Comparison of ENCODE assay signal across 8 mouse cellular contexts in genomic region chr7:44850789-44851624, GRCm38 (mm10). TPM values are rescaled to one million over a fixed set of nuclear protein-coding genes. Genes with fewer than 3 reads are reported as not detected.
DNase-seq lines count a peak whose midpoint lies in the region; ATAC-seq and TF ChIP-seq lines count a peak whose summit lies in the region.

No protein-coding gene starts in this region.

- DNase-seq in heart, adult 8-10 months (ENCODE audit: low spot score), result no peak
- no peak for DNase-seq in G1E (ENCODE audit: low spot score)
- no peak for DNase-seq in forebrain, postnatal 0 days
- no peak for DNase-seq in midbrain, embryonic 10.5 days (ENCODE audit: low spot score)
- DNase-seq in thymus, postnatal 36 days, result no peak
- DNase-seq in adrenal gland, adult 18-20 months (ENCODE audit: low spot score in 2 of 2), result no peak
- no peak for DNase-seq in kidney, adult 9 months

- peak overlapping the region; percentile 91 for H3K4me3 ChIP-seq in heart, embryonic 12.5 days
- H3K4me3 ChIP-seq in G1E (ENCODE audit: low read depth, low read length), result peak overlapping the region; percentile 95
- H3K4me3 ChIP-seq in forebrain, postnatal 0 days (ENCODE audit: low read depth, low read length), result peak overlapping the region; percentile 66
- H3K4me3 ChIP-seq in midbrain, embryonic 10.5 days, result peak overlapping the region; percentile 85

- H3K9ac ChIP-seq in heart, embryonic 12.5 days, result peak overlapping the region; percentile 94
- H3K9ac ChIP-seq in forebrain, postnatal 0 days, result peak overlapping the region; percentile 75

- no peak for ATAC-seq in heart, embryonic 12.5 days (ENCODE audit: insufficient number of reproducible peaks, low FRiP score)
- ATAC-seq in G1E (ENCODE audit: extremely low read depth, insufficient number of reproducible peaks, low FRiP score, poor library complexity, severe bottlenecking), result no peak
- no peak for ATAC-seq in forebrain, postnatal 0 days

- 77% methylated on average over 8 of the region's 8 CpGs for WGBS in heart, embryonic 12.5 days
- WGBS in forebrain, postnatal 0 days, result 82% methylated on average over 8 of the region's 8 CpGs
- 84% methylated on average over 8 of the region's 8 CpGs for WGBS in midbrain, embryonic 10.5 days

- peak overlapping the region; percentile 94 for H3K4me2 ChIP-seq in heart, embryonic 12.5 days
- peak overlapping the region; percentile 69 for H3K4me2 ChIP-seq in forebrain, postnatal 0 days (ENCODE audit: low read depth)

- no peaks in the 10 kb centered on the region for H3K27me3 ChIP-seq in heart, embryonic 12.5 days (replicated peaks)
- no peaks in the 10 kb centered on the region for H3K27me3 ChIP-seq in G1E (ENCODE audit: insufficient read depth, low read length)
- no peaks in the 10 kb centered on the region for H3K27me3 ChIP-seq in forebrain, postnatal 0 days (ENCODE audit: insufficient read depth, low read length)
- H3K27me3 ChIP-seq in midbrain, embryonic 10.5 days (ENCODE audit: low read depth, poor library complexity, severe bottlenecking), result no peaks in the 10 kb centered on the region

- H3K36me3 ChIP-seq in heart, embryonic 12.5 days, result peaks cover 31% of the 10 kb centered on the region
- peaks cover 75% of the 10 kb centered on the region for H3K36me3 ChIP-seq in G1E (replicated peaks)
- peaks cover 17% of the 10 kb centered on the region for H3K36me3 ChIP-seq in forebrain, postnatal 0 days (ENCODE audit: insufficient read depth)
- peaks cover 31% of the 10 kb centered on the region for H3K36me3 ChIP-seq in midbrain, embryonic 10.5 days

- H3K9me3 ChIP-seq in heart, embryonic 12.5 days (replicated peaks), result no peaks in the 10 kb centered on the region
- peaks cover 11% of the 10 kb centered on the region for H3K9me3 ChIP-seq in G1E (replicated peaks)
- no peaks in the 10 kb centered on the region for H3K9me3 ChIP-seq in forebrain, postnatal 0 days (ENCODE audit: low read length)
- H3K9me3 ChIP-seq in midbrain, embryonic 10.5 days (replicated peaks), result no peaks in the 10 kb centered on the region

- no peak for TF ChIP-seq CTCF in G1E (IDR thresholded peaks at IDR 0.05; ENCODE audit: low read depth, low read length)
- TF ChIP-seq CTCF in forebrain, postnatal 0 days (IDR thresholded peaks at IDR 0.05; ENCODE audit: low read depth), result no peak

- peak overlapping the region; percentile 98 for H3K27ac ChIP-seq in heart, embryonic 12.5 days (ENCODE audit: poor library complexity, severe bottlenecking)
- peak overlapping the region; percentile 98 for H3K27ac ChIP-seq in forebrain, postnatal 0 days (ENCODE audit: low read depth, low read length)
- H3K27ac ChIP-seq in midbrain, embryonic 10.5 days (replicated peaks), result peak overlapping the region; percentile 97

- H3K4me1 ChIP-seq in heart, embryonic 12.5 days (replicated peaks), result peaks cover 61% of the 10 kb centered on the region
- peaks cover 77% of the 10 kb centered on the region for H3K4me1 ChIP-seq in G1E (ENCODE audit: insufficient read depth, low read depth, low read length)
- peaks cover 10% of the 10 kb centered on the region; the same call in 1 of the 2 replicates for H3K4me1 ChIP-seq in forebrain, postnatal 0 days (ENCODE audit: insufficient read depth)
- H3K4me1 ChIP-seq in midbrain, embryonic 10.5 days, result peaks cover 65% of the 10 kb centered on the region

RNA-seq across cellular contexts. Expression of gene Tbc1d17, which starts 2.1 kb away (rescaled TPM):
- 60.0 and 61.2 TPM in 2 replicates for polyA plus RNA-seq in heart, embryonic 12.5 days (2016; fragmentation: Nextera tagmentation; extraction: Ambion mirVana)
- 10 to 100 TPM; 40.7 to 59.5 (median 51.5) TPM for total RNA-seq in heart, adult 8-10 months (2022)
- 32.3 and 33.5 TPM in 2 replicates for total RNA-seq in G1E (2014; fragmentation: Nextera tagmentation)
- 25.7 and 33.5 TPM in 2 replicates for total RNA-seq in G1E (2017)
- 65.4 and 75.7 TPM in 2 replicates for polyA plus RNA-seq in G1E (2012)
- 71.9 and 378 TPM in 2 replicates for total RNA-seq in forebrain, postnatal 0 days (2014; rRNA removed)
- polyA plus RNA-seq in forebrain, postnatal 0 days (2015; fragmentation: Nextera tagmentation; extraction: Ambion mirVana), result 87.8 and 115 TPM in 2 replicates
- polyA plus RNA-seq in midbrain, embryonic 10.5 days (2016; fragmentation: Nextera tagmentation; extraction: Ambion mirVana), result 77.8 and 89.4 TPM in 2 replicates
- total RNA-seq in adrenal gland, adult 18-20 months (2021), result 10 to 100 TPM; 48.1 to 60.2 TPM

RNA-seq across cellular contexts. Expression of gene Akt1s1, which starts 2.2 kb away (rescaled TPM):
- 105 and 108 TPM in 2 replicates for polyA plus RNA-seq in heart, embryonic 12.5 days (2016; fragmentation: Nextera tagmentation; extraction: Ambion mirVana)
- total RNA-seq in heart, adult 8-10 months (2022), result 10 to 100 TPM; 64.3 to 76.2 (median 70.5) TPM
- total RNA-seq in G1E (2014; fragmentation: Nextera tagmentation) (13.3 and 14.4 TPM in 2 replicates), G1E (2017) (23.7 and 32.5 TPM in 2 replicates)
- polyA plus RNA-seq in G1E (2012), result 290 and 566 TPM in 2 replicates
- total RNA-seq in forebrain, postnatal 0 days (2014; rRNA removed), result 89.9 and 109 TPM in 2 replicates
- 105 and 112 TPM in 2 replicates for polyA plus RNA-seq in forebrain, postnatal 0 days (2015; fragmentation: Nextera tagmentation; extraction: Ambion mirVana)
- polyA plus RNA-seq in midbrain, embryonic 10.5 days (2016; fragmentation: Nextera tagmentation; extraction: Ambion mirVana), result 89.5 and 98.1 TPM in 2 replicates
- 100 to 1,000 TPM in 1 of 2 experiments, 10 to 100 TPM in 1; 86.3 to 128 TPM for total RNA-seq in adrenal gland, adult 18-20 months (2021)

RNA-seq across cellular contexts. Expression of gene Pnkp, which starts 5.9 kb away (rescaled TPM):
- polyA plus RNA-seq in heart, embryonic 12.5 days (2016; fragmentation: Nextera tagmentation; extraction: Ambion mirVana), result 23.3 and 27.0 TPM in 2 replicates
- total RNA-seq in heart, adult 8-10 months (2022), result 10 to 100 TPM; 17.8 to 20.6 (median 19.6) TPM
- total RNA-seq in G1E (2014; fragmentation: Nextera tagmentation) (20.5 and 35.8 TPM in 2 replicates), G1E (2017) (28.2 and 36.2 TPM in 2 replicates)
- 33.0 and 35.9 TPM in 2 replicates for polyA plus RNA-seq in G1E (2012)
- total RNA-seq in forebrain, postnatal 0 days (2014; rRNA removed), result 30.5 and 31.0 TPM in 2 replicates
- polyA plus RNA-seq in forebrain, postnatal 0 days (2015; fragmentation: Nextera tagmentation; extraction: Ambion mirVana), result 27.2 and 29.8 TPM in 2 replicates
- polyA plus RNA-seq in midbrain, embryonic 10.5 days (2016; fragmentation: Nextera tagmentation; extraction: Ambion mirVana), result 38.1 and 38.4 TPM in 2 replicates
- 10 to 100 TPM; 33.8 to 40.8 TPM for total RNA-seq in adrenal gland, adult 18-20 months (2021)

RNA-seq across cellular contexts. Expression of gene Ptov1, which starts 18.6 kb away (rescaled TPM):
- polyA plus RNA-seq in heart, embryonic 12.5 days (2016; fragmentation: Nextera tagmentation; extraction: Ambion mirVana), result 308 and 321 TPM in 2 replicates
- 100 to 1,000 TPM; 178 to 199 (median 189) TPM for total RNA-seq in heart, adult 8-10 months (2022)
- 65.9 and 75.4 TPM in 2 replicates for total RNA-seq in G1E (2014; fragmentation: Nextera tagmentation)
- 27.2 and 33.2 TPM in 2 replicates for total RNA-seq in G1E (2017)
- polyA plus RNA-seq in G1E (2012), result 145 and 150 TPM in 2 replicates
- 404 and 498 TPM in 2 replicates for total RNA-seq in forebrain, postnatal 0 days (2014; rRNA removed)
- polyA plus RNA-seq in forebrain, postnatal 0 days (2015; fragmentation: Nextera tagmentation; extraction: Ambion mirVana), result 495 and 513 TPM in 2 replicates
- polyA plus RNA-seq in midbrain, embryonic 10.5 days (2016; fragmentation: Nextera tagmentation; extraction: Ambion mirVana), result 478 and 516 TPM in 2 replicates
- 100 to 1,000 TPM; 232 to 253 TPM for total RNA-seq in adrenal gland, adult 18-20 months (2021)

RNA-seq across cellular contexts. Expression of gene Atf5, which starts 34.5 kb away (rescaled TPM):
- polyA plus RNA-seq in heart, embryonic 12.5 days (2016; fragmentation: Nextera tagmentation; extraction: Ambion mirVana), result 2.6 and 2.7 TPM in 2 replicates
- total RNA-seq in heart, adult 8-10 months (2022), result 10 to 100 TPM; 55.1 to 71.1 (median 64.7) TPM
- total RNA-seq in G1E (2014; fragmentation: Nextera tagmentation), result 37.7 and 58.5 TPM in 2 replicates
- total RNA-seq in G1E (2017), result 5.2 and 8.6 TPM in 2 replicates
- polyA plus RNA-seq in G1E (2012), result 282 and 396 TPM in 2 replicates
- total RNA-seq in forebrain, postnatal 0 days (2014; rRNA removed), result 10.1 and 15.9 TPM in 2 replicates
- 3.9 and 4.7 TPM in 2 replicates for polyA plus RNA-seq in forebrain, postnatal 0 days (2015; fragmentation: Nextera tagmentation; extraction: Ambion mirVana)
- polyA plus RNA-seq in midbrain, embryonic 10.5 days (2016; fragmentation: Nextera tagmentation; extraction: Ambion mirVana), result 4.6 and 4.7 TPM in 2 replicates
- 100 to 1,000 TPM; 136 to 217 TPM for total RNA-seq in adrenal gland, adult 18-20 months (2021)
